Mouse (Mus musculus) splenic B cell, adult 2 months (primary cell): ENCODE measurements around the gene D630045J12Rik.
A peak's percentile ranks its signal among the peaks of the same experiment; 100 is the strongest.

ENCODE experiments used
- DNase-seq: peaks from one replicate; pipeline ENCODE4 v3.0.0-alpha.2; 2011; ENCODE audit warnings: low read depth, low spot score
- H3K27me3 ChIP-seq: 2 replicates; pipeline ENCODE4 v1.6.1; 2012; ENCODE audit warnings: mild to moderate bottlenecking, low read length, moderate library complexity, mixed read lengths; ENCODE audit not compliant: control insufficient read depth, poor library complexity, insufficient read depth, severe bottlenecking
- H3K36me3 ChIP-seq: 2 replicates; pipeline ENCODE4 v1.6.1; 2012; ENCODE audit warnings: mild to moderate bottlenecking, low read length, moderate library complexity, mixed read lengths; ENCODE audit not compliant: control insufficient read depth, poor library complexity, insufficient read depth, severe bottlenecking

Gene D630045J12Rik

GRCm38 (mm10) chr6:38253736-38254641 lies at the start of gene D630045J12Rik:
Gene D630045J12Rik (minus strand): TSS chr6:38254009.
- no peaks in the 10 kb centered on the region for H3K27me3 ChIP-seq
- peak; percentile 67 for DNase-seq
- H3K36me3 ChIP-seq = no peaks in the 10 kb centered on the region

DNA sequence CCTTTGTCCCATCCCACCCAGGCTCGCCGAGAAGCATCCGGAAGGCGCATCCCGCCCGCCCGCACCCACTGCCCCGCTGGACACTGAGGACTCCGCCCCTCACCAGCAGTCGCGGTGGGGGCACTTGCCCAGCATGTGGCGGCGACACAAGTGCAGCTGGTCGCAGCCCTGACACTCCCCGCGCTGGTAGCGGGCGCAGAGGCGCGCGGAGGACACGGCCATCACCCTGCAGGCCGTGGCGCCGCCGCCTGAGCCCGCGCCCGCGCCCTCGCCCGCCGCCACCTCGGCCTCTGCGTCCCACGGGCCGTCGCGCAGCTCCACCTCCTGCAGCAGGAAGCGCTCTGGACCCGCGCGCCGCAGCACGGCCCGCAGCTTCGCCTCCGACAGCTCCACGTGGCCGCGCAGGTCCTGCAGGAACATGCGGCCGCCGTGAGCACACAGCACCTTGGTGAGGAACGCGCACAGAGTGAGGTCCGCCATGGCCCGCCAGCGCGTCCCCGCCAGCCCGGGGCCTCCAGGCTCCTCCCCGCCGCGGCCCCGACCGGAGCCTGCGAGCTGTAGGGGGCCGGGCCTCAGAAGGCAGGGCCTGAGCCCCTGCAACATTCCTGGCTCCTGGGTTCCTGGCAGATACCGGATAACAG lies 45.1 kb upstream of the D630045J12Rik start, which contains the start of gene Zc3hav1l:
Zc3hav1l (minus strand) TSS at position 499 of the 641 bp plus-strand sequence.
- peak; percentile 44 for DNase-seq
- H3K27me3 ChIP-seq = no peaks in the 10 kb centered on the region

GRCm38 (mm10) chr6:38298246-38298635 lies 44.4 kb upstream of the D630045J12Rik start:
- no peaks in the 10 kb centered on the region for H3K36me3 ChIP-seq
- no peak for DNase-seq
- H3K27me3 ChIP-seq = no peaks in the 10 kb centered on the region

More for the DNA sequence above, 45.1 kb upstream of the D630045J12Rik start, which contains the start of gene Zc3hav1l:
- H3K36me3 ChIP-seq = no peaks in the 10 kb centered on the region

DNA sequence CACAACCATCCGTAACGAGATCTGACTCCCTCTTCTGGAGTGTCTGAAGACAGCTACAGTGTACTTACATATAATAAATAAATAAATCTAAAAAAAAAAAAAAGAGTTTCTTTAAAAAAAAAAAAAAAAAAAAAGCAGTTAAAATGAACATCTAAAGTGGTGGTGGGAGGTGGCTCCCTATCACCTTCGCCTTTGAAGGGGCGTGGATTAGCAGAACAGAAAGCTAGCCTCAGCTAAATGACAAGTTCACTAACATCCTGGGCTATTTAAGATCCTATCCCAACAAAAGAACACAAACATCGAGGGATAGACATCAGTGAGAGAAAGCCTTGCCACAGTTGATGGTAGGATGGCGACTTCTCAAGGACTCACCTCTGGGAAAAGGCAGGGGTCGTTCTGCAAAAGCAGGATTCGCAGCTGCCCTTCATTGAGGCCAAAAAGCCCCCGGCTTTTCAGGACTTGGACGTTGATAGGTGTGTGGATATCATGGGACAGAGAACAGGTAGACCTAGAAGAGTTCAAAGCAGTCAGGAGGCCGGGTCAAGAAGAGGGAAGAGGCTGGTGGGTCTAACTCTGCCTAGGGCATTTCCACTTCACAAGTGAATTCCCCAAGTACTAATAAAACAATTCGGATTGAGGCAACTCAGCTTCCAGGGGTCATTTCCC lies 43.9 kb upstream of the D630045J12Rik start:
- H3K36me3 ChIP-seq = no peaks in the 10 kb centered on the region
- no peak for DNase-seq
- H3K27me3 ChIP-seq = no peaks in the 10 kb centered on the region

DNA sequence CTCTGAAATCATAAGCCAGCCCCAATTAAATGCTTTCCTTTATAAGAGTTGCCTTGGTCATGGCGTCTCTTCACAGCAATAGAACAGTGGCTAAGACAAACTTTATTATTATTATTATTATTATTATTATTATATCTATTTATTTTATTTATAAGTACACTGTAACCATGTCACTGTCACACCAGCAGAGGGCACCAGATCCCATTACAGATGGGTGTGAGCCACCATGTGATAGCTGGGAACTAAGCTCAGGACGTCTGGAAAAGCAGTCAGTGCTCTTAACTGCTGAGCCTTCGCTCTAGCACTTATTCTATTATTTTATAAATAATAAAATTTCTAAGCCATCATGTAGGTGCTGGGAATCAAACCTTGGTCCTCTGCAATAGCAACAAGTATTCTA lies 39.9 kb upstream of the D630045J12Rik start:
- Histone ChIP-seq H3K36me3 (no peaks in the 10 kb centered on the region), H3K27me3 (no peaks in the 10 kb centered on the region)
- no peak for DNase-seq

DNA sequence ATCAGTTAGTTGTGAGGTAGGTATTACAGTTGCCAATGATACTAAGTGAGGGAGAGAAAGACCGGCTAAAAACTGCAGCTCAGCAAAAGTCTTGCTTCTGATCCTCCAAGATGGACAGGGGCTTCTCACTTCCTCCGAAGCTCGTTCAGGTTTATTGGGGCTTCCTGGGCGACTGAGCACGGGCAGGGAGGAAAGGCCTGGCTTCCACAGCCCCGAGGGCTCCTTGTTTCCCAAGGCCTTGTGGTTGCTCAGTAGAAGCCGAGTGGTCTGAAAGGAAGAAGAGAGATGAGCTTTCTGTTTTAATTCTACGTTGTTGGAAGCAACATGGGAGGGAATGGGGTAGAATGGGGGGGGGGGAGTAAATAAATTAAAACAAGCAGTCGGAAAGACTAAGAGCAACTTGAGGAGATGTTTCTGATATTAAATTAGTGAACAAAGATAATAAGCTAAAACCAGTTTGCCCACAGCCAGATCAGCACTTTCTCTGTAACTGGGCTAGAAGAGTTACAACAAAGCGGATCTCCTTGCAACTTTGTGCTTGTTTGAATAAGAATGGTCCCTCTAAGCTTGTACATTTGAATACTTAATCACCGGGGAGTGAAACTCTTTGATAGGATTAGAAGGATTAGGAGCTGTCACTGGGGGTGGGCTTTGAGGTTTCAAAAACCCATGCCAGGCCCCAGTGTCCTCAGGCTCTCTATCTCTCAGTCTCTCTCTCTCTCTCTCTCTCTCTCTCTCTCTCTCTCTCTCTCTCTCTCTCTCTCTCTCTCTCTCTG lies 39.2 kb upstream of the D630045J12Rik start:
- Histone ChIP-seq H3K27me3 (no peaks in the 10 kb centered on the region), H3K36me3 (no peaks in the 10 kb centered on the region)
- DNase-seq = no peak

DNA sequence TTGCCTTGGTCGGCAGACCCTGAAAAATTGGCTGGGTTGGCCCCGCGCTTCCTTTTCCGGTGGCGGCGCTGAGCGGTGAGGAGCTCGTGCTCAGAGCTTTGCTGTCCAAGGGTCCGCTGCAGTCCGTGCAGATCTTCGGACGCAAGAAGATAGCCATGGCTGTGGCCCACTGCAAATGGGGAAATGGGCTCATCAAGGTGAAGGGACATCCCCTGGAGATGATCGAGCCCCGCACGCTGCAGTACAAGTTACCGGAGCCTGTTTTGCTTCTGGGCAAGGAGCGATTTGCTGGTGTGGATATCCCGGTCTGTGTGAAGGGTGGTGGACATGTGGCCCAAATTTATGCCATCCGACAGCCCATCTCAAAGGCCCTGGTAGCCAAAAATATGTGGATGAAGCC lies 30.6 kb upstream of the D630045J12Rik start:
- DNase-seq = no peak
- Histone ChIP-seq H3K36me3 (no peaks in the 10 kb centered on the region), H3K27me3 (no peaks in the 10 kb centered on the region)

- H3K36me3 ChIP-seq = no peaks in the 10 kb centered on the region
- DNase-seq = no peak
Observed at GRCm38 (mm10) chr6:38264466-38264865, 10.7 kb upstream of the D630045J12Rik start.

GRCm38 (mm10) chr6:38263393-38264159 lies 9.8 kb upstream of the D630045J12Rik start:
- Histone ChIP-seq H3K36me3 (no peaks in the 10 kb centered on the region), H3K27me3 (no peaks in the 10 kb centered on the region)
- DNase-seq = no peak

More at GRCm38 (mm10) chr6:38264466-38264865, 10.7 kb upstream of the D630045J12Rik start:
- no peaks in the 10 kb centered on the region for H3K27me3 ChIP-seq

DNA sequence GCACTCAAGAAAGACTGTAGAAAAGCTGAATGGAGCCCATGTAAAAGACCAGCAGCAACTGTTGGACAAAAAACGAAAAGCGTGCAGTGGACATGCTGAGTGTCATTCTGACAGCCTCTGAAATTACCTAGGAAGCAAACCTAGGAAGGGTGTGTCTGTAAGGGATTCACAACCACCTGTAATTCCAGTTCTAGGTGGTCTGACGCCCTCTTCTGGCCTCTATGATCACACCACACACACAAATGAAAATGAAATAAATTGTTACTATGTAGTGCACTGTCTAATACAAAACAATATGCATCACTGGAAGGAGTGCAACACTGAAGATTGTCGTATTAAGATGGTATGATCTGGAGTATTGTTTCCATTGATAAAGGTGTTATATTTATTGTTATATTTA lies 8.1 kb upstream of the D630045J12Rik start:
- Histone ChIP-seq H3K27me3 (no peaks in the 10 kb centered on the region), H3K36me3 (no peaks in the 10 kb centered on the region)
- DNase-seq = no peak

GRCm38 (mm10) chr6:38257506-38257905 lies 3.7 kb upstream of the D630045J12Rik start:
- H3K27me3 ChIP-seq = no peaks in the 10 kb centered on the region
- no peaks in the 10 kb centered on the region for H3K36me3 ChIP-seq
- no peak for DNase-seq

DNA sequence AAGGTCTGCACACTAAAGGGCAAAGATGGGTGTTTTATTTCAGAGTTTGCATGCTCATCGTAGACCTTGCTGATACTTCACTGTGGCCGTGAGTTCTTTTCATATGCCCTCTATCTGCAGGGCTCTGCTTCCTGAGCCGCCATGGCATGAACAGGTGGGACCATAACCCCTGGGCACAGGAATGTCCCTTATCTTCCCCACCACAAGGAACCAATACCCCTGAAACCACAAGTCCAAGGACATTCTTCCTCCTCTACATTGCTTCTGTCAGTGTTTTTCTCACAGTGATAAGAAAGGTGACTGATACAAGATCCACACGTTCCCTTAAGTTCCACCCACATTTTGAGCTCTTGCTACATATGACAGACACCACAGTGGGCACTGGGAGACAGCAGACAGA lies 3.0 kb upstream of the D630045J12Rik start:
- Histone ChIP-seq H3K36me3 (no peaks in the 10 kb centered on the region), H3K27me3 (no peaks in the 10 kb centered on the region)
- no peak for DNase-seq

DNA sequence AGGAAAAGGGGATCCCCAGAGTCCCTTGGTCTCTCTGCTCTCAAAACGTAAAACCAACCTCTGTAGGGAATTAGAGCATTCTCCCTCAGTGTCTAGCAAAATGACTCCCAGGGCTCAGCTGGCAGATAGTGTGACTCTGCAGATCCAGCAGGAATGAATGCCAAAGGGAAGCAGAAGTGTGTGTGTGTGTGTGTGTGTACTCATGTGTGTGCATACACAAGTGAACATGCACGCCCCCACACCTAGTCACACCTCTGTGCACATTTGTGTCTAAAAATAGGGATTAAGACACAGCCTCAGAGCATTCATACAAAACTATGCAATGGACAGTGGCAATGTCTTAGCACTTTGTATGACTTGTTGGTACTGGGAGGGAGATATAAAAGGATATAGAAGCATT lies 2.0 kb upstream of the D630045J12Rik start:
- DNase-seq = no peak
- Histone ChIP-seq H3K36me3 (no peaks in the 10 kb centered on the region), H3K27me3 (no peaks in the 10 kb centered on the region)
